ENCODE assay signal across 20 mouse cellular contexts in genomic region chr2:146310760-146311159, GRCm38 (mm10).
DNase-seq lines count a peak whose midpoint lies in the region; ATAC-seq and TF ChIP-seq lines count a peak whose summit lies in the region.
"Had no signal": no experiment of that assay in that cellular context is flagged by ENCODE, and none has a peak within 500 bp of the region (broad histone marks: within the 10 kb centered on the region; RNA-seq: fewer than 3 reads in every experiment).

No protein-coding gene starts in this region.

- 0 out of 2 replicates have a peak overlapping the region, but pooled peaks have one; percentile 40 for H3K27ac ChIP-seq in forebrain, embryonic 14.5 days (ENCODE audit: low read depth, low read length)
- no peak overlapping the region for H3K27ac ChIP-seq in forebrain, embryonic 11.5 days (ENCODE audit: low read depth, low read length)
- no peak overlapping the region for H3K27ac ChIP-seq in kidney, adult 2 months (ENCODE audit: insufficient read depth, low read depth, low read length)
- H3K27ac ChIP-seq in liver, postnatal 0 days (ENCODE audit: low read depth): peak overlapping the region; percentile 55
- H3K27ac ChIP-seq: embryonic facial prominence, embryonic 12.5 days; embryonic facial prominence, embryonic 15.5 days; gastrocnemius, adult 2 months; hindbrain, embryonic 15.5 days had no signal

- peaks cover 7% of the 10 kb centered on the region for H3K4me1 ChIP-seq in forebrain, embryonic 14.5 days (ENCODE audit: control insufficient read depth, insufficient read depth, low read length)
- no peaks in the 10 kb centered on the region for H3K4me1 ChIP-seq in forebrain, embryonic 11.5 days (replicated peaks; ENCODE audit: control insufficient read depth, insufficient read depth, low read length)
- H3K4me1 ChIP-seq in kidney, adult 2 months (ENCODE audit: control insufficient read depth, insufficient read depth, low read length): no peaks in the 10 kb centered on the region; the same call in 1 of the 2 replicates
- H3K4me1 ChIP-seq in liver, postnatal 0 days (ENCODE audit: insufficient read depth): no peaks in the 10 kb centered on the region

- H3K4me3 ChIP-seq in forebrain, embryonic 14.5 days (ENCODE audit: low read depth, low read length): no peak overlapping the region
- H3K4me3 ChIP-seq in forebrain, embryonic 11.5 days (ENCODE audit: low read depth, low read length): no peak overlapping the region
- H3K4me3 ChIP-seq in kidney, adult 2 months (ENCODE audit: insufficient read depth, low read depth, low read length): no peak overlapping the region
- no peak overlapping the region for H3K4me3 ChIP-seq in liver, postnatal 0 days (ENCODE audit: low read depth, low read length)
- H3K4me3 ChIP-seq: embryonic facial prominence, embryonic 12.5 days; embryonic facial prominence, embryonic 15.5 days; gastrocnemius, adult 2 months; hindbrain, embryonic 12.5 days; hindbrain, embryonic 15.5 days had no signal

- no peak for TF ChIP-seq CTCF in kidney, adult 2 months (conservative IDR thresholded peaks at IDR 0.05; ENCODE audit: insufficient read depth, insufficient read length, low read depth, low read length)
- no peak for TF ChIP-seq CTCF in liver, postnatal 0 days (IDR thresholded peaks at IDR 0.05; ENCODE audit: low read depth)

- H3K9me3 ChIP-seq in forebrain, embryonic 14.5 days (replicated peaks; ENCODE audit: control insufficient read depth, low read length): no peaks in the 10 kb centered on the region
- H3K9me3 ChIP-seq in forebrain, embryonic 11.5 days (ENCODE audit: control insufficient read depth, low read length): no peaks in the 10 kb centered on the region
- H3K9me3 ChIP-seq in liver, postnatal 0 days (ENCODE audit: low read length): no peaks in the 10 kb centered on the region
- H3K9me3 ChIP-seq: embryonic facial prominence, embryonic 12.5 days; embryonic facial prominence, embryonic 15.5 days; hindbrain, embryonic 12.5 days; hindbrain, embryonic 15.5 days had no signal

- no peak overlapping the region for H3K9ac ChIP-seq in forebrain, embryonic 14.5 days (ENCODE audit: low read length)
- no peak overlapping the region for H3K9ac ChIP-seq in forebrain, embryonic 11.5 days (ENCODE audit: low read length)
- no peak overlapping the region for H3K9ac ChIP-seq in liver, postnatal 0 days (replicated peaks)
- H3K9ac ChIP-seq: embryonic facial prominence, embryonic 12.5 days; embryonic facial prominence, embryonic 15.5 days; hindbrain, embryonic 12.5 days; hindbrain, embryonic 15.5 days had no signal

- WGBS in forebrain, embryonic 14.5 days: 90% methylated on average over 3 of the region's 3 CpGs
- 88% methylated on average over 3 of the region's 3 CpGs for WGBS in forebrain, embryonic 11.5 days
- 58% methylated on average over 3 of the region's 3 CpGs for WGBS in kidney, adult 2 months
- 66% methylated on average over 3 of the region's 3 CpGs for WGBS in liver, postnatal 0 days (ENCODE audit: insufficient replicate concordance)

- no peaks in the 10 kb centered on the region for H3K27me3 ChIP-seq in forebrain, embryonic 14.5 days (replicated peaks; ENCODE audit: control insufficient read depth, insufficient read depth, low read length)
- H3K27me3 ChIP-seq in forebrain, embryonic 11.5 days (ENCODE audit: control insufficient read depth, insufficient read depth, low read length): no peaks in the 10 kb centered on the region
- H3K27me3 ChIP-seq in kidney, adult 2 months (replicated peaks; ENCODE audit: control insufficient read depth, insufficient read depth, low read length): no peaks in the 10 kb centered on the region
- H3K27me3 ChIP-seq in liver, postnatal 0 days (ENCODE audit: insufficient read depth, low read length): no peaks in the 10 kb centered on the region
- H3K27me3 ChIP-seq in splenic B cell, adult 2 months (ENCODE audit: control insufficient read depth, insufficient read depth, low read length, poor library complexity, severe bottlenecking): no peaks in the 10 kb centered on the region
- H3K27me3 ChIP-seq: embryonic facial prominence, embryonic 12.5 days; embryonic facial prominence, embryonic 15.5 days; hindbrain, embryonic 12.5 days; hindbrain, embryonic 15.5 days; Patski had no signal

- no peak for TF ChIP-seq POLR2A in kidney, adult 2 months (IDR thresholded peaks at IDR 0.05; ENCODE audit: low read depth, low read length)

- no peak for ATAC-seq in forebrain, embryonic 14.5 days
- no peak for ATAC-seq in forebrain, embryonic 11.5 days (replicated peaks; ENCODE audit: low FRiP score)
- ATAC-seq in liver, postnatal 0 days: no peak
- ATAC-seq: CD4-positive, CD25-positive, alpha-beta regulatory T cell, adult 4 months; Patski had no signal

- DNase-seq in forebrain, embryonic 14.5 days (ENCODE audit: low spot score): no peak
- DNase-seq in forebrain, embryonic 11.5 days (ENCODE audit: low spot score): no peak
- peak; percentile 21 for DNase-seq in kidney, adult 2 months
- DNase-seq in kidney, postnatal 36 days: no peak
- no peak for DNase-seq in liver, postnatal 0 days
- DNase-seq in liver: no peak
- DNase-seq in splenic B cell, adult 2 months (ENCODE audit: low read depth, low spot score): peak; percentile 34
- no peak for DNase-seq in frontal cortex, postnatal 10 days (ENCODE audit: low spot score in 2 of 2)
- DNase-seq: adrenal gland, adult 2 months; adrenal gland, postnatal 14 days; gastrocnemius, adult 2 months; gastrocnemius, postnatal 14 days; heart, adult 11 months had no signal

- H3K36me3 ChIP-seq in forebrain, embryonic 14.5 days (ENCODE audit: control insufficient read depth, insufficient read depth, low read length): no peaks in the 10 kb centered on the region
- H3K36me3 ChIP-seq in forebrain, embryonic 11.5 days (ENCODE audit: control insufficient read depth, insufficient read depth, low read length): no peaks in the 10 kb centered on the region
- H3K36me3 ChIP-seq in kidney, adult 2 months (ENCODE audit: control insufficient read depth, insufficient read depth, low read length): no peaks in the 10 kb centered on the region
- H3K36me3 ChIP-seq in liver, postnatal 0 days (replicated peaks; ENCODE audit: insufficient read depth, low read length): no peaks in the 10 kb centered on the region; the same call in 1 of the 2 replicates
- H3K36me3 ChIP-seq in splenic B cell, adult 2 months (ENCODE audit: control insufficient read depth, insufficient read depth, low read length, poor library complexity, severe bottlenecking): no peaks in the 10 kb centered on the region
- H3K36me3 ChIP-seq: embryonic facial prominence, embryonic 12.5 days; embryonic facial prominence, embryonic 15.5 days; hindbrain, embryonic 12.5 days; hindbrain, embryonic 15.5 days had no signal

- H3K4me2 ChIP-seq in forebrain, embryonic 14.5 days (ENCODE audit: low read length): no peak overlapping the region
- no peak overlapping the region for H3K4me2 ChIP-seq in forebrain, embryonic 11.5 days (ENCODE audit: low read depth, low read length, severe bottlenecking)
- no peak overlapping the region for H3K4me2 ChIP-seq in liver, postnatal 0 days (ENCODE audit: low read depth, low read length)
- H3K4me2 ChIP-seq: embryonic facial prominence, embryonic 12.5 days; embryonic facial prominence, embryonic 15.5 days; heart, embryonic 11.5 days; hindbrain, embryonic 12.5 days; hindbrain, embryonic 15.5 days had no signal

- TF ChIP-seq EP300 in liver, postnatal 0 days (IDR thresholded peaks at IDR 0.05; ENCODE audit: low read depth): no peak

Comparison
In these comparisons a context has a peak if more than half of its experiments do, and no peak if none do; other contexts are left out.
1. DNase-seq: peak in kidney, adult 2 months (single experiment) and splenic B cell, adult 2 months (single experiment); none in forebrain, embryonic 14.5 days (single experiment), forebrain, embryonic 11.5 days (single experiment), kidney, postnatal 36 days (0 of 2), liver, postnatal 0 days (single experiment), liver (single experiment) and frontal cortex, postnatal 10 days (0 of 2).
2. H3K27ac ChIP-seq: peak in forebrain, embryonic 14.5 days (single experiment) and liver, postnatal 0 days (single experiment); none in forebrain, embryonic 11.5 days (single experiment) and kidney, adult 2 months (single experiment).